Mouse (Mus musculus): Measurements from ENCODE around the gene 6030408B16Rik.

Gene 6030408B16Rik

GRCm38 (mm10) chr15:101298550-101298949 lies 5.5 kb downstream of the 6030408B16Rik start:
- DNase-seq: peak; percentile 20

DNA sequence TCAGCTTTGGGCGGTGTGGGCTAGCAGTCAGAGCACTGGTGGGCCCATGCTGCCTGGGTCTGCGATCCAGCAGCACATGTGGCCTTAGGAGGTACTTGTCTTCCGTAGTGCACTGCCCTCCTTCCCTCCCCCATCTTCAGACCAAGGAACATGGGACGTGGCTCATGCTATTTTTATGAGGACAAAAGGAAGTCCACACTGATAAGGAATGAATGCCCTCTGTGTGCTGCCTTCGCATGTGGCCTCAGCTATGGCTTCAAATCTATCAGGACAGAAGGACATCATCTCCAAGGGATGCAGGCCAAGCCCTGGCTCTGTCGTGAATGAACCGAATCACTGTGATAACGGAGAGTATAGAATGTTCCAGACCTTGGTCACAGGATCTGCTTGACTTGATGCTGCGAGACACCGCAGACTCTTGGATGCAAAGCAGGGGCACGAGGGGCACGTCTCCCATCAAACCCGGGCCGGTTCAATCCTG lies 6.5 kb downstream of the 6030408B16Rik start:
- no peak for DNase-seq

DNA sequence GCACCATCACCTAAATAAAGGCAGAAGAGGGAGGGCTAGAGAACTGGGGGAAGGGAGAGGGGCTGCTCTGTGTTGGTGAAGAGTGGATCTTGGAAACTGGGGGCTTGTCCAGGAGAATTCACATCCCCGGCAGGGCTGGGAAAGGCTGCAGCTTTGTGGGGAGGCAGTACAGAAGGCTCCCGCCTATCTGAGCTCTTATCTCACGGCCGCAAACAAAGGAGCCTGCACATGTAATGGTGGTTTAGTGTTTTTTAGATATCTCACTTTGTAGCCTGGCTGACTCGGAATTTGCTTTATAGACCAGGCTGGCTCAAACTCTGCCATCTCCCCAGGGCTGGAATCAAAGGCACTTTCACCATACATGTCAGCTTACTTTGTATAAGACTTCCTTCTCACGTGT lies 7.1 kb downstream of the 6030408B16Rik start:
- DNase-seq: no peak

DNA sequence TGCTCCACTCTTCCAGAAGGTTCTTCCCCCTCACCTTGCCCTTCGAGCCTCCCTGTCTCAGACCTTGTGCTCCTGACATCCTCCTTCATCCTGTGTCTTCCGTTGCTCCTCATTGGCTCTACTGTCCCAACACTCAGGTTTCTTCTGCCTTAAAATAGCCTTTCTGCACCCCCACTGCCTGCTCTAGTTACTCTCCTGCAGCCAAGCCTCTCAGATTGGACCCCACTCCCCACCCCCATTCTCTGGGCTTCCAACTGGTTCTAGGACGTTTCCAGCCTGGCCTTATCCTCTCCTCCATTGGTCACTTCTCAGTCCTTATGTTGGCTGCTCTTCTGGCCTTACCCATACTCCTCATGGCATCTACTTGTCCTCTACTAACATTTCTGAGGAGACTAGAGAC lies 9.2 kb downstream of the 6030408B16Rik start:
- DNase-seq: no peak

DNA sequence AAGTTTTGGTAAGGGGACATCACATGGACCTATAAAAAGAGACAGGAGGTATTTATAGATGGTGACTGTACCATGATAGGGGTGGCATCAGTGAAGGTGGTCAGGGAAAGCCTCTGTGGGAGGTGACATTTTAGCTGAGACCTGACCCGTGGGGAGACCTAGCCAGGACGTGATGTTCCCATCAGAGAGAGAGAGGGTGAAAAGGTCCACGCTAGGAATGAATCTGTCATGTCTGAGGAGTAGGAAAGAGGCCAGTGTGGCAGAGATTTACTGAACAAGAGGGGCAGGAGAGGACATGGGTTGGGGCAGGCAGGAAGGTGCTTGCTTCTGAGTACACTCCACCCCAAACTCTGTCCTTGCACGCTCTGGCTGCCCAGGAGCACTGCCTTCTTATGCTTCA lies 10.8 kb downstream of the 6030408B16Rik start:
- no peak for DNase-seq

DNA sequence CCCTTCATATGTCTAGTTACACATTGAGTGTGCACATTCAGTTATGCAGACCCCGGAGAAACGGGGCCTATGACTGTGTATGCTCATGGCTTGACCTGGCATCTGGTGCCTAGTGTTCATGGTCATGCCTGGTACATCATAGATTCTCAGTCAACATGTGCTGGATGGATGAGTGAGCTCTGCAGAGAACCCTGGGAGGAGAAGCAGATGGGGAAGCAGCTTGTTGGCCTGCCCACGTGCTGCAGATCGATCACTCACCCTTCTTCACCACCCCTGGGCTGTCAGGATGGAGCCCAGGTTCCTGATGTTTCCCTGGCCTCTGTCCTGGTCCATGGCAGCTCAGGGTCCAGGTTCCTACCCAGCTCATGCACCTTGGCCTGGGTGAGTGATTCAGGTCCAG lies 13.4 kb downstream of the 6030408B16Rik start:
- DNase-seq: no peak

DNA sequence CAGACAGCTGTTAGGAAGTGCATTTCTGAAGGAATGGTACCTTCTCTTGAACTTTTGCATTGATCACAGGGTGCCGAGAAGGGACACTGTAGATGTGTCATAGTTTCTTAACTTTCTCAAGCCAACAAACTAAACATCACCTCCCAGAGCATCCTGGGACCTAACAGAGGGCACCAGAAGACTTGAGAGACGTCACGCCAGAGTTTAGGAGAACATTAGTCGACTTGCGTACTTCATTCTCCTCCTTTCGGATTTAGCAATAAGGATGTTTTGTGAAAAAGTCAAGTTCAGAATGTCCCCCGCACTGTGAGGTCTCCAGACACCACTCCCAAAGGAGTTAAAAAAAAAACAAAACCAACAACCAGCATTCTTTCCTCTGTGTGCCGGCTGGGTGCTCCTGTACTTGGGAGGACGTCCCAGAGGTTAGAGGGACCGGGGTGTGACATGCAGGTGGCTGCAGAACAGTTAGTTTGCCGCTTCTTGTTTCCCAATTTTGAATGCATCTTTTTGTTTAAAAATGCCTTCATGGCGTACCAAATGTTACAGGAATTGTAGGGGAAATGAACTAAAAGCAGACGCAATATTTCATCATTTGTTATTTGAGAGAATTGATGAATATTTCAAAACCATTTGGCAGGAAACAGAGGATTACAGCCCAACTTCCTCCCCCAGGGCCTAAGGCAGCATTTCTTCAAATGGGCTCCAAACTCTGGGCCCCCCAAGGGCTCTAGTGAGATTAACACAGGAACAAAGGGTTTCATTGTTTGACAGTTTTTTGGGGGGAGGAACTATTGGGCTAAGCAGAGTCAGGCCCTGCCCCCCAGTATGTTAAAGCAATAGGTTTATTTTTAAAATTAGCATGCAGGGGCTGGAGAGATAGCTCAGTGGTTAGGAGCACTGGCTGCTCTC lies 15.7 kb downstream of the 6030408B16Rik start:
- no peak for DNase-seq

DNA sequence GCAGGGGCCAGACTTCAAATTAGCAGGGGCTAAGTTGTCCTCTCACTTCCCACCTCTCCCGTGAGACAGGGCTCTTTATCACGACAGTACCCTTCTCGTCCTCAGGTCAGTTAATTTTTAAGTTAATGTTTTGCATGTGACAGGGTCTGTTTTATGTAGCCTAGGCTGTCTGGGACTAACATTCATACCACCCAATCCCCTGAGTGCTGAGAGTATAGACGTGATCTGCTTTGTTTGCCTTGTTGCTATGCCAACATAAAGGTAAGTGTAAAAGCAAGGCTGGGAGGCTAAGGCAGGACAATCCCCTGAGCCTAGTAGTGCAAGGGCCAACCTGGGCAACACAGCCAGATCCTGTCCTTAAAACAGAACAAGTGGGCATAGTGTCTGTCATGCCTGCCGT lies 16.5 kb downstream of the 6030408B16Rik start:
- no peak for DNase-seq

DNA sequence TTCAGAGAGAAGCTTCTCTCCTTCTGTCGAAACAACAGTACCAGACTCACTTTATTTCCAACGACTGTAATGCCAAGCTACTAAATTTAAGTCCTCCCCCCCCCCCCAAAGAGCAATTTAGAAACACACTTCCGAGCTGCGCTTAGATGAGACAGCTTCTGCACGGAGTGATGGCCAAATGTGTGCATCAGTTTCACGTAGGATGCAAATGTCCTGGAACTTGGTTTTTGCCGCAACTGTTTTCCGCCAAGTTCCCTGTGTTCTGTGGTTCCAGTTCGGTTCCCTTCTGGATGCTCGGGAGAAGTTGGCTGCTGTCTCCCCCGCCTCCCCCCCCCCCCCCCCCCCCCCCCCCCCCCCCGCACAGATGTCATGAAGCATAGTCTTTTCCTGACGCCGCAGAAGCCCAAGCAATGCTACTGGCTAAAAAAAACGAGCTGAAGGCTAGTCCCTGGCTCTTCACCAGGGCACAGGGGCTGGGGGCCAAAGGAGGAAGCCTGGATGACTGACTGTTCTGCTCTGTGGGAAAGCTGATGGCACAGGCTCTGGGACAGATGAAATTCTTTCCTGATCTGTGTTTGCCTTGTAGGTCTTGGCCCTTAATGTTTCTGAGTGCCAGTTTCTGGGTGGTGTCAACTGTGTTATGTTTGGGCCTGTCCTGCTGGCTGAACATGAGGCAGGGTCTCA lies 18.2 kb downstream of the 6030408B16Rik start:
- no peak for DNase-seq

DNA sequence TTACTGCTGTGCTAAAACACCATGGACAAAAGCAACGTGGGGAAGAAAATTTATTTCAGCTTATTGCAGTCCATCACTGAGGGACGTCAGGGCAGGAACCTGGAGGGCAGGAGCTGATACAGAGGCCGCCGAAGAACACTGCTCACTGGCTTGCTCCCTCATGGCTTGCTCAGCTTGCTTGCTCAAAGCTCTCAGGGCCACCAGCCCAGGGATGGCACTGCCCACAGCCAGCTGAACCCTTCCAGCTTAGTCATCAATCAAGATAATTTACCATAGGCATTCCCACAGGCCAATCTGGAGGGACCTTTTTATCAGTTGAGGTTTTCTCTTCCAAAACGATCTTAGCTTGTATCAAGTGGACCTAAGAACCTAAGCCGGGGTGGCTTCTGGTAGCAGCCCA lies 19.0 kb downstream of the 6030408B16Rik start:
- no peak for DNase-seq

DNA sequence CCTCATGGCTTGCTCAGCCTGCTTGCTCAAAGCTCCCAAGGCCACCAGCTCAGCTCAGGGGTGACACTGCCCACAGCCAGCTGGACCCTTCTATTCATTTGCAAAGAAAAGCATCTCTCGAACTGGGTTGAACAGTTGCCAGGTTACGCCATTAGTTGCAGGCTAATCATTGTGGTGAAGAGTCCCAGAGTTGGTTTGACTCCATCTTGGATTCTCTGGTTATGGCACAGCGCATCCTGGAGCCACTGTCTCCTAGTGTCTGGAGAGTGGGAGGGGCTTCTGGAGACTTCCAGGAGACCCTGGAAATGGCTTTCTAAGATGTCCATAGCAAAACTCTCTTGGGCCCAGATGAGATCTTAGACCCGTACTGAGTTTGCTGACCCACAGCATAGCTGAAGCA lies 22.4 kb downstream of the 6030408B16Rik start:
- no peak for DNase-seq

- DNase-seq: peak; percentile 91
Observed at GRCm38 (mm10) chr15:101315832-101316231, 22.8 kb downstream of the 6030408B16Rik start.

- DNase-seq: no peak
Observed at GRCm38 (mm10) chr15:101316279-101316912, 23.4 kb downstream of the 6030408B16Rik start.

DNA sequence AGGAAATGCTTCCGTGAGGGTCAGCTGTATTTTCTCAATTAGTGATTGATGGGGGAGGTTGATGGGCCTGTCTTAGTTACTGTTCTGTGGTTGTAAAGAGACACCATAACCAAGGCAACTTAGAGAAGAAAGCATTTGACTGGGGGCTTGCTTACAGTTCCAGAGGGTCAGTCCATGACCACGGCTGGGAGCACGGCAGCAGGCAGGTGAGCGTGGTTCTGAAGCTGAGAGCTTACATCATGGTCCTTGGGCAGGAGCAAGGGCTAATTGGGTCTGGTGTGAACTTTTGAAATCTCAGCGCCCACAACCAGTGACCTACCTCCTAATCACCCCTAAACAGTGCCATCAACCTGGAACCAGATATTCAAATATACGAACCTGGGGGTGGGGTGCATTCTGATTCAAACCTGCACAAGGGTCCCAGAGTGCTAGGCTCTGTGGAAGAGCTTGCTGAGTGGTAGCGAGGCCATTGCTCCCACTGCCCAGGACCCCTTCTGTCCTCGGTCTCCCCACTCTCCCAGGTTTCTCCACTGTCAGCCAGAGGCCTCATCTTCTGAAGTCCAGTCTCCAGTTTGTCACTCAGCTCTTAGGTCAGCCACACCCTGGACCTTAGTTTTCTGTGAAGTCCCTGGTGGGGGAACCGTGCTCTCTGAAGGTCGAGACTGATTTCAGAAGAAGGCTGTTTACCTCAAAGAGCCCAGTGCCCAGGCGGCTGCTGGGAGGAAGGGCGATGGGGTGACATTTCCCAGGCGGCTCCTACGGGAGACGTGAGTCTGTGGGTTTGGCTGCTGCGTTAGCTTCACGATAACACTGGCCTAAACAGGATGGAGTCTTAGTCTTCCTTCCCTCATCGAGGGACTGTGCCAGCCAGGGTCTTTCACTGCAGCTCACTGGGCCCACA lies 24.2 kb downstream of the 6030408B16Rik start:
- no peak for DNase-seq

DNA sequence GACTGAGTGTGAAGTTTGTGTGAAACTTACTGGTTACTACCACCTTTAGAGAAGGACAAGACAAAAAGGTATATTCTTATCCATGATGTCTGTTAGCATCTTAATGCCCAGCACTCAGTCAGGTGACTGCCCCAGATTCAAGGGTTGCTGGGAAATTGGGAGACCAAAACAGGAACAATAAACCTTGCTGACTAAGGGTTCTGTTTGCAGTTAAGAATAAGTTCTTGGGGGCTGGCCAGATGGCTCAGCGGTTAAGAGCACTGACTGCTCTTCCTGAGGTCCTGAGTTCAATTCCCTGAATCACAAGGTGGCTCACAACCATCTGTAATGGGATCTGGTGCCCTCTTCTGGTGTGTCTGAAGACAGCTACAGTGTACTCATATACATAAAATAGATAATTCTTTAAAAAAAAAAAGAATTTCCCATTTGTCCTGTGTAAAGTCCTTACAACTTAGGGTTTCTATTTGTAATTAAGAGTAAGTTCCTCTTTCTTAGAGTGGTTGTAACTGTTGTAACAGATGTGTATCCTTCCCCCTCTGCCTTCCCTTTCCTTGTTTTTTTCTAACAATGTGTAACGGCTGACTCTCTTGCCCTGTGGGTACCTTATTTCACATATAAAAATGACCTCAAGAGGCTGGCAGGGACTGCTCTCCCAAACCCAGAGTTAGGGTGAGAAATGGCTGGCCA lies 24.9 kb downstream of the 6030408B16Rik start:
- DNase-seq: no peak

DNA sequence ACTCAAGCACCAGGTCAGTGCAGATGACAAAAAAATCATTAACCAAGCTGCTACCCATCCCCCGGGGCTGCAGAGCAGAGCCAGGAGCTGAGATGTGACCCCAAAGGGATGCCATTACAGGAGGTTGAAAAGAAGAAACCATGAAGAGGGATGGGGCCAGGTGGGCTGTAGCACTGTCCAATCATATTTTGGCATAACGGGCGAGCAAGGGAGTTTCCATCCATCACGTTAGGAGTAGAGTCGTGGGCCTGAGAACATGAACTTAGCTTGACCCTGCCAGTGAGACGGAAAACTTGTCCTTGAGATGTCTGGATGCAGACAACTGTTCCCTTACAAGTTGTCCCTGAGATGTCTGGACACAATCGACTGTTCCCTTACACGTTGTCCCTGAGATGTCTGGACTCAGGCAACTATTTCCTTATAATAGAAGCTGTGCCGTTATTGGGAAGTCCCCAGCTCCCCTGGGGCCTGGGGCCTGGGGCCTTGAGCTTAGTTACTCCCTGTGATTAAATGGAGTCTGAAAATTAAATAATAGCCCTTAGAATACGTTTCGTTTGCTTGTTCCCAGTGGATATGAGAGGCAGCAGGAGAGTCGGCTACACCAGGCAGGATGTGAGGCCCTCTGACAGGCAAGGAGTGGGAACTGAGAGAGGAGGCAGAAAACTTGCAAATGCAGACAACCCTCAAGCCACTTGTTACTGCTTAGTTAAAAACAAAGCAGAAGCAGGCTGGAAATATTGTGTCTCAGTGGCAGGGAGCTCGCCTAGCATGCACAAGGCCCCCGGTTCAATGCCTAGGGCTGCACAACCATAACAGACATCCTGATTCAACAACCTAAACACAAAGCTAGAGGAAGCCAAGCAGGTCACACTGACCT lies 26.1 kb downstream of the 6030408B16Rik start:
- DNase-seq: no peak

- DNase-seq: no peak
Observed at GRCm38 (mm10) chr15:101320010-101320617, 27.1 kb downstream of the 6030408B16Rik start.

DNA sequence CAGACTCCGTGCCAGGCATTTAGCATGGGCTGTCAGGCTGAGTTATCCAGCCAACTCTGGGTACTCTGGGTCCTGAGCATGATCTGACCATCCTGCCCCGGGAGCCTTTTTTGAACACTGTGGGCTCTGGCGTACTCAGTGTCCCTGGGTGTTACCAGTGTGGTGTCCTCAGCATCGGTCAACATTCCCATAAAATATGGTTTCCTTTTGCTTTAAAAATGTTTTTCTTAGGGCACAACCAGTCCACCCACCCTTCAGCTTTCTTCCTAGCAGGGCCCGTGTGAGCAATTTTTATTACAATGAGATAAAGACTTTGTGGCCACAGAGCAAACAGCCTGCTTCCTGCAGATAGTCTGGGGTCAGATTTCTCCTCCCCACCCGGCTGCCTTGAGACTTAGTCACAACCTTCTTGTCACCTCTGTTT lies 27.6 kb downstream of the 6030408B16Rik start:
- no peak for DNase-seq

GRCm38 (mm10) chr15:101321126-101321525 lies 28.1 kb downstream of the 6030408B16Rik start:
- DNase-seq: no peak

DNA sequence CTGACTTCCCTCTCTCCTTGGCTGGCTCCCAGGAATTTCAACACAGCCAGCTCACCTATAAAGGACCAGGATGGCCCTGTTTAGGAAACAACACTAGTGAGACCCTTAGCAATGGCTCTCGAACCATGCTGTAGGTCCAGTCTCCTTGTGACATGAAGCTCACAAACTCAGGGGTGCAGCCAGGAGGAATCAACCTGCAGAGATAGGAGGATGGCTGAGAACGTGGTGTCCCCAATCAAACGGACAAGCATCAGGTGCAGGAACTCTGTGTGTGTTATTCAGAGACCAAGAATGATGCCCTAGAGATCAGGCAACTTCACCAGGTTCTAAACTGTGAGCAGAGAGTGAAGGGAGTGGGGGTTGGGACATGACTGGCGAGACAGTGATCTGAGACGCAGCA lies 29.1 kb downstream of the 6030408B16Rik start:
- no peak for DNase-seq

All from thymus, postnatal 14 days (tissue).